38 mouse cellular contexts compared by ENCODE assay signal in genomic region chr1:56674601-56675000, GRCm38 (mm10). TPM values are rescaled to one million over a fixed set of nuclear protein-coding genes. Genes with fewer than 3 reads are reported as not detected.
"Had no signal": no experiment of that assay in that cellular context is flagged by ENCODE, and none has a peak within 500 bp of the region (broad histone marks: within the 10 kb centered on the region; RNA-seq: fewer than 3 reads in every experiment).

No protein-coding gene starts in this region.

- H3K27me3 ChIP-seq: heart, embryonic 12.5 days; heart, embryonic 13.5 days; heart, embryonic 15.5 days; hindbrain, embryonic 12.5 days; hindbrain, embryonic 13.5 days; hindbrain, embryonic 15.5 days; intestine, embryonic 15.5 days; kidney, embryonic 15.5 days had no signal

- H3K36me3 ChIP-seq: heart, embryonic 10.5 days; heart, embryonic 12.5 days; heart, embryonic 13.5 days; heart, embryonic 15.5 days; hindbrain, embryonic 10.5 days; hindbrain, embryonic 12.5 days; hindbrain, embryonic 13.5 days; hindbrain, embryonic 15.5 days; intestine, embryonic 15.5 days; kidney, embryonic 15.5 days had no signal

- H3K4me1 ChIP-seq: heart, embryonic 10.5 days; heart, embryonic 12.5 days; heart, embryonic 15.5 days; hindbrain, embryonic 15.5 days; intestine, embryonic 15.5 days; kidney, embryonic 15.5 days had no signal

- H3K4me3 ChIP-seq: heart, adult 2 months; heart, embryonic 10.5 days; heart, embryonic 12.5 days; heart, embryonic 13.5 days; heart, embryonic 15.5 days; hindbrain, embryonic 10.5 days; hindbrain, embryonic 12.5 days; hindbrain, embryonic 13.5 days; hindbrain, embryonic 15.5 days; intestine, embryonic 15.5 days; kidney, embryonic 15.5 days; layer of hippocampus, adult 2 months; left cerebral cortex, adult 2 months had no signal

- DNase-seq: heart, adult 18-20 months; heart, adult 2 months; heart, postnatal 10 days; heart, postnatal 14 days; heart, postnatal 36 days; heart, postnatal 4 days; kidney, postnatal 14 days; kidney, postnatal 4 days; layer of hippocampus, adult 9-11 months; layer of hippocampus, postnatal 36 days had no signal

- H3K27ac ChIP-seq: heart, adult 2 months; heart, embryonic 10.5 days; heart, embryonic 13.5 days; heart, embryonic 15.5 days; hindbrain, embryonic 10.5 days; hindbrain, embryonic 12.5 days; hindbrain, embryonic 13.5 days; hindbrain, embryonic 14.5 days; hindbrain, embryonic 15.5 days; hindbrain, postnatal 0 days; intestine, embryonic 15.5 days; kidney, embryonic 15.5 days; kidney, postnatal 0 days; layer of hippocampus, adult 2 months; left cerebral cortex, adult 2 months had no signal

RNA-seq across cellular contexts. Expression of gene Hsfy2, which starts 37.4 kb away (rescaled TPM):
- polyA plus RNA-seq: heart, embryonic 10.5 days; heart, embryonic 11.5 days; heart, embryonic 12.5 days; heart, embryonic 13.5 days; heart, embryonic 14.5 days; heart, embryonic 15.5 days; heart, embryonic 16.5 days; heart, postnatal 0 days; hindbrain, embryonic 10.5 days; hindbrain, embryonic 11.5 days; hindbrain, embryonic 12.5 days; hindbrain, embryonic 13.5 days; hindbrain, embryonic 14.5 days; hindbrain, embryonic 15.5 days; hindbrain, embryonic 16.5 days; hindbrain, postnatal 0 days; inflammation-experienced regulatory T-cells, adult 6 months; intestine, embryonic 14.5 days; intestine, embryonic 15.5 days; intestine, embryonic 16.5 days; intestine, postnatal 0 days; kidney, embryonic 14.5 days; kidney, embryonic 15.5 days; kidney, embryonic 16.5 days; kidney, postnatal 0 days; large intestine, adult 2 months had no signal
